Mouse (Mus musculus) embryonic facial prominence, embryonic 11.5 days (tissue): ENCODE measurements around the gene Olfr1053. TPM values are rescaled to one million over a fixed set of nuclear protein-coding genes. Genes with fewer than 3 reads are reported as not detected.

Experiments
- polyA plus RNA-seq: library from polyadenylated mRNA; unstranded; fragments of >200 nt; fragmentation: Nextera tagmentation; extraction: Ambion mirVana; gene quantifications from 2 replicates; pipeline ENCODE4 v1.2.1, GENCODE M21; 2014

The Olfr1053 gene
- polyA plus RNA-seq, 1 experiment from 2014 or later, result not detected

Other genes with a start within 250 kb of the Olfr1053 start
- not detected in 2 replicates for gene Olfr1036, start 241.3 kb downstream of the Olfr1053 start, polyA plus RNA-seq
- gene Olfr1037, start 227.9 kb downstream of the Olfr1053 start, polyA plus RNA-seq, result not detected in 2 replicates
- not detected in 2 replicates for gene Olfr1039, start 179.4 kb downstream of the Olfr1053 start, polyA plus RNA-seq
- not detected in 2 replicates for gene Olfr1040, start 168.6 kb downstream of the Olfr1053 start, polyA plus RNA-seq
- gene Olfr1042, start 153.4 kb downstream of the Olfr1053 start, polyA plus RNA-seq, result not detected in 2 replicates
- not detected in 2 replicates for gene Olfr1043, start 147.8 kb downstream of the Olfr1053 start, polyA plus RNA-seq
- gene Olfr1044, start 137.5 kb downstream of the Olfr1053 start, polyA plus RNA-seq, result not detected in 2 replicates
- gene Olfr52, start 129.6 kb downstream of the Olfr1053 start, polyA plus RNA-seq, result not detected in 2 replicates
- gene Olfr1045, start 112.3 kb downstream of the Olfr1053 start, polyA plus RNA-seq, result not detected in 2 replicates
- not detected in 2 replicates for gene Olfr1046, start 96.0 kb downstream of the Olfr1053 start, polyA plus RNA-seq
- gene Olfr1047, start 83.9 kb downstream of the Olfr1053 start, polyA plus RNA-seq, result not detected in 2 replicates
- gene Olfr1048, start 75.0 kb downstream of the Olfr1053 start, polyA plus RNA-seq, result not detected in 2 replicates
- not detected in 2 replicates for gene Olfr1049, start 57.0 kb downstream of the Olfr1053 start, polyA plus RNA-seq
- not detected in 2 replicates for gene Olfr1051, start 36.2 kb downstream of the Olfr1053 start, polyA plus RNA-seq
- not detected in 2 replicates for gene Olfr1052, start 22.8 kb downstream of the Olfr1053 start, polyA plus RNA-seq
- not detected in 2 replicates for gene Olfr1054, start 20.1 kb upstream of the Olfr1053 start, polyA plus RNA-seq
- gene Olfr1055, start 35.0 kb upstream of the Olfr1053 start, polyA plus RNA-seq, result not detected in 2 replicates
- not detected in 2 replicates for gene Olfr1056, start 47.2 kb upstream of the Olfr1053 start, polyA plus RNA-seq
- not detected in 2 replicates for gene Olfr1057, start 63.1 kb upstream of the Olfr1053 start, polyA plus RNA-seq
- 0.15 TPM in 1 of 2 replicates, not detected in the other for gene Olfr1058, start 73.3 kb upstream of the Olfr1053 start, polyA plus RNA-seq
- gene Olfr1061, start 98.8 kb upstream of the Olfr1053 start, polyA plus RNA-seq, result not detected in 2 replicates
- not detected in 2 replicates for gene Olfr1062, start 111.5 kb upstream of the Olfr1053 start, polyA plus RNA-seq
- not detected in 2 replicates for gene Olfr1065, start 135.3 kb upstream of the Olfr1053 start, polyA plus RNA-seq
- gene Olfr1066, start 141.0 kb upstream of the Olfr1053 start, polyA plus RNA-seq, result not detected in 2 replicates
- gene Olfr228, start 172.1 kb upstream of the Olfr1053 start, polyA plus RNA-seq, result not detected in 2 replicates
- not detected in 2 replicates for gene Olfr1076, start 193.2 kb upstream of the Olfr1053 start, polyA plus RNA-seq
- gene Olfr1079, start 227.2 kb upstream of the Olfr1053 start, polyA plus RNA-seq, result not detected in 2 replicates
- not detected in 2 replicates for gene Olfr1080, start 243.0 kb upstream of the Olfr1053 start, polyA plus RNA-seq